Mouse (Mus musculus) small intestine, adult 2 months (tissue): ENCODE measurements around the gene Rflna. TPM values are rescaled to one million over a fixed set of nuclear protein-coding genes. Genes with fewer than 3 reads are reported as not detected.

Experiments used
- H3K27ac ChIP-seq: fragments of 200-500 bp; 2 replicates; pipeline ENCODE4 v1.5.1; 2012; ENCODE audit warnings: low read depth, low read length, control low read depth, inconsistent platforms; ENCODE audit not compliant: insufficient read depth
- H3K27me3 ChIP-seq: fragments of 200-500 bp; 2 replicates; pipeline ENCODE4 v1.6.1; 2012; ENCODE audit warnings: mild to moderate bottlenecking, moderate library complexity, low read length, inconsistent platforms; ENCODE audit not compliant: control insufficient read depth, insufficient read depth
- H3K36me3 ChIP-seq: fragments of 200-500 bp; 2 replicates; pipeline ENCODE4 v1.6.1; 2012; ENCODE audit warnings: mild to moderate bottlenecking, low read length, control low read depth, inconsistent platforms; ENCODE audit not compliant: control insufficient read depth, insufficient read depth
- H3K4me1 ChIP-seq: fragments of 200-500 bp; 2 replicates; pipeline ENCODE4 v1.6.1; 2012; ENCODE audit warnings: low read length, inconsistent platforms, mixed read lengths; ENCODE audit not compliant: control insufficient read depth, insufficient read depth, insufficient read length
- H3K4me3 ChIP-seq: fragments of 200-500 bp; 2 replicates; pipeline ENCODE4 v1.5.1; 2012; ENCODE audit warnings: low read depth, mild to moderate bottlenecking, control low read depth, inconsistent platforms, low read length, moderate library complexity
- CTCF ChIP-seq: fragments of 200-500 bp; IDR thresholded peaks from 2 replicates; pipeline ENCODE4 v1.5.1; 2012; ENCODE audit warnings: low read depth, mild to moderate bottlenecking, control low read depth, inconsistent platforms, low read length, moderate library complexity, mixed read lengths; ENCODE audit not compliant: insufficient replicate concordance, insufficient read length; ENCODE audit errors: extremely low read depth
- POLR2A ChIP-seq: fragments of 200-500 bp; IDR thresholded peaks from 2 replicates; pipeline ENCODE4 v1.6.1; 2012; ENCODE audit warnings: low read depth, mild to moderate bottlenecking, control low read depth, inconsistent platforms, low read length, moderate library complexity
- WGBS: fragments of 180-500 bp; shearing (Covaris S2); methylation state at CpG from one replicate; pipeline ENCODE4 v1.1.7; 2018; 5-methylcytosine and 5-hydroxymethylcytosine counted together
- polyA plus RNA-seq: library from polyadenylated mRNA; depleted of rRNA; stranded (reverse); fragments of >200 nt; gene quantifications from 2 replicates; pipeline ENCODE4 v1.2.3, GENCODE M21; 2012

Rflna gene
- polyA plus RNA-seq, 1 experiment, result 4.0 TPM

GRCm38 (mm10) chr5:125039377-125040027 lies 36.5 kb downstream of the Rflna start:
- Histone ChIP-seq H3K36me3 (peaks cover 46% of the 10 kb centered on the region), H3K4me1 (no peaks in the 10 kb centered on the region), H3K4me3 (no peak overlapping the region), H3K27ac (no peak overlapping the region), H3K27me3 (no peaks in the 10 kb centered on the region)
- 82% methylated on average over 8 of the region's 8 CpGs for WGBS
- no peak for TF ChIP-seq POLR2A
- TF ChIP-seq CTCF, result no peak

- Histone ChIP-seq H3K27ac (no peak overlapping the region), H3K4me3 (no peak overlapping the region), H3K4me1 (no peaks in the 10 kb centered on the region), H3K27me3 (no peaks in the 10 kb centered on the region), H3K36me3 (peaks cover 48% of the 10 kb centered on the region)
- no peak for TF ChIP-seq CTCF
- TF ChIP-seq POLR2A, result no peak
- 33% methylated on average over 5 of the region's 5 CpGs for WGBS
Observed at GRCm38 (mm10) chr5:125040128-125040584, 37.1 kb downstream of the Rflna start.

- Histone ChIP-seq H3K36me3 (peaks cover 45% of the 10 kb centered on the region), H3K4me1 (no peaks in the 10 kb centered on the region), H3K4me3 (no peak overlapping the region), H3K27me3 (no peaks in the 10 kb centered on the region), H3K27ac (no peak overlapping the region)
- 90% methylated on average over 9 of the region's 9 CpGs for WGBS
- no peak for TF ChIP-seq CTCF
- TF ChIP-seq POLR2A, result no peak
Observed at GRCm38 (mm10) chr5:125041578-125041977, 38.6 kb downstream of the Rflna start.

DNA sequence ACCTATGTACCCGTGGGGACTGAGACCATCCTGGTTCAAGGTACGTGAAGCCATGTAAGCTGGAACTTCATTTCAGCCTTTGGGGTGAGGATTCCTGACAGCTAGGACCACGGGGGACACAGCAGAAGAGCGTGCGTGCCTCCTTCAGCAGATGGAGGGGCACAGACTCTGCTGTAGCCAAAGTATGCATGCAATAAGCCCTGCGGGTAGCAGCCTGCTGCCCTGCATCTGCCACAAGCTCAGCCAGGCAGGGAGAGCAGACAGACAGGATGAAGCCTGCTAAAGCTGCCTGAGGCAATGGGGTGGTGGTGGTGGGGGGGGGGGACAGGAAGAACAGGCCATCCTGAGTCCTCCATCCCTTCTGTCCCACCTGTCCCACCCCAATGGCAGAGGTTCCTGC lies 40.4 kb downstream of the Rflna start:
- Histone ChIP-seq H3K4me1 (no peaks in the 10 kb centered on the region), H3K36me3 (peaks cover 48% of the 10 kb centered on the region), H3K4me3 (no peak overlapping the region), H3K27ac (no peak overlapping the region), H3K27me3 (no peaks in the 10 kb centered on the region)
- TF ChIP-seq POLR2A, result no peak
- TF ChIP-seq CTCF, result no peak
- 91% methylated on average over 6 of the region's 6 CpGs for WGBS

- 83% methylated on average over 5 of the region's 5 CpGs for WGBS
- Histone ChIP-seq H3K4me3 (no peak overlapping the region), H3K27me3 (no peaks in the 10 kb centered on the region), H3K36me3 (peaks cover 42% of the 10 kb centered on the region), H3K27ac (no peak overlapping the region), H3K4me1 (no peaks in the 10 kb centered on the region)
- TF ChIP-seq CTCF (no peak), POLR2A (no peak)
Observed at GRCm38 (mm10) chr5:125045202-125045601, 42.2 kb downstream of the Rflna start.

- TF ChIP-seq CTCF (no peak), POLR2A (no peak)
- WGBS, result 75% methylated on average over 5 of the region's 5 CpGs
- no peak overlapping the region for H3K27ac ChIP-seq
- no peaks in the 10 kb centered on the region for H3K27me3 ChIP-seq
- H3K36me3 ChIP-seq, result peaks cover 51% of the 10 kb centered on the region
- no peaks in the 10 kb centered on the region for H3K4me1 ChIP-seq
- H3K4me3 ChIP-seq, result no peak overlapping the region
Observed at GRCm38 (mm10) chr5:125046436-125046835, 43.4 kb downstream of the Rflna start.

- 95% methylated on average over 4 of the region's 4 CpGs for WGBS
- peaks cover 6% of the 10 kb centered on the region for H3K4me1 ChIP-seq
- peaks cover 45% of the 10 kb centered on the region for H3K36me3 ChIP-seq
- H3K27me3 ChIP-seq, result no peaks in the 10 kb centered on the region
- no peak overlapping the region for H3K4me3 ChIP-seq
- H3K27ac ChIP-seq, result no peak overlapping the region
- TF ChIP-seq CTCF, result no peak
- no peak for TF ChIP-seq POLR2A
Observed at GRCm38 (mm10) chr5:125049481-125049880, 46.5 kb downstream of the Rflna start.
